Mouse (Mus musculus): ENCODE results near the gene Suds3. TPM values are rescaled to one million over a fixed set of nuclear protein-coding genes. Genes with fewer than 3 reads are reported as not detected.
A peak's percentile ranks its signal among the peaks of the same experiment; 100 is the strongest.

Gene Suds3
- total and polyA plus RNA-seq, 3 experiments, result 67.8 to 102 TPM; not detected in 1

DNA sequence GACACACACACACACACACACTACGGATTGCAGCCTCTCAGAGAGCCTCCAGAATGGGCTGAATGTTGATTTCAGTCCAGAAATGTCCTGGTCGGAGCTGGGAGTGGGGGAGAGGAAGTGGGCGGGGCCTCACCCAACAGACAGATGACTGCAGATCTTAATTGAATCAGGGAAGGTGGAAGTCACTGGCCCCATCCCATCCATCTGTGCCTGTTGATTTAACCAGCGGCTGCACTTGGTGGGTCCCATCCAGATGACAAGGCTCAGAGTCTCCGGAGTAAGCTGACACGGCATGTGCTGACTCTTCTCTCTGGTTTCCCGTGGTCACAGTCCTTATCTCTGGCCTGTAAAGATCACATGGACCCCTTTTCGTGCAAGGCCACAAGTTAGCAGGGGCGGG lies 20.0 kb upstream of the Suds3 start (continued):
- TF ChIP-seq GABPA (IDR thresholded peaks at IDR 0.05; ENCODE audit: low read depth, low read length) (no peak), ZNF384 (IDR thresholded peaks at IDR 0.05; ENCODE audit: low read depth, low read length) (no peak), RAD21 (IDR thresholded peaks at IDR 0.05; ENCODE audit: low read depth, low read length) (no peak), MYB (IDR thresholded peaks at IDR 0.05; ENCODE audit: low read depth, low read length) (no peak), GATA1 (IDR thresholded peaks at IDR 0.05; ENCODE audit: low read depth, low read length) (peak; percentile 58), CHD2 (IDR thresholded peaks at IDR 0.05; ENCODE audit: low read length) (no peak), ELF1 (IDR thresholded peaks at IDR 0.05; ENCODE audit: low read depth, low read length) (peak; percentile 30; the same call in 1 of the 2 replicates)

DNA sequence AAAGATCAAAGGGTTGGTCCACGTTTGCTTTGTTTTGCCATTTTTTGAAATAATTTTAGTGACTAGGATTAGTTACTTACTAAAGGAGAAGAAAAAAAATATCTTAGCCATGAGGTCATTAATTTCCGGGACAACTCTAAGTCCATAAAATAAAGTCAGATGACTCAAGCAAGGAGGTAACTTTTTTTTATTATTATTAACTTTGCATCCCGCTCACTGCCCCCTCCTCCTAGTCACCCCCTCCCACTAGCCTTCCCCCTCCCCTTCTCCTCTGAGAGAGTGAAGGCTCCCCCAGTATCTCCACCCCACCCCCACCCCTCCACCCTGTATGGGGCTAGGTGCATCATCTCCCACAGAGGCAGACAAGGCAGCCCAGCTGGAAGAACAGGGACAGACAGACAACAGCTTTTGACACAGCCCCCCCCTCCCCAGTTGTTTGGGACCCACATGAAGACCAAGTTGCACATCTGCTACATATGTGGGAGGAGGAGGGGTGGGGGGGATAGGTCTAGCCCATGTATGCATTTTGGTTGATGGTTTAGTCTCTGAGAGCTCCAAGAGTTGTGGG lies 19.1 kb upstream of the Suds3 start:
- no peaks in the 10 kb centered on the region for H3K27me3 ChIP-seq (ENCODE audit: control insufficient read depth in 1 of 2, insufficient read depth in 2 of 2, low read length in 2 of 2)
- H3K9me3 ChIP-seq (replicated peaks; ENCODE audit: insufficient read depth, low read length), result no peaks in the 10 kb centered on the region
- TF ChIP-seq ZNF384 (IDR thresholded peaks at IDR 0.05; ENCODE audit: low read depth, low read length), result 0 out of 2 replicates have a peak, but pooled peaks have one; percentile 15
- no peak for TF ChIP-seq ZMIZ1 (IDR thresholded peaks at IDR 0.05; ENCODE audit: low read depth, low read length)
- TF ChIP-seq GABPA (IDR thresholded peaks at IDR 0.05; ENCODE audit: low read depth, low read length), result no peak
- TF ChIP-seq CHD1 (IDR thresholded peaks at IDR 0.05; ENCODE audit: low read depth, low read length), result 0 out of 2 replicates have a peak, but pooled peaks have one; percentile 1
- no peak for TF ChIP-seq MYB (IDR thresholded peaks at IDR 0.05; ENCODE audit: low read depth, low read length)
- no peak for DNase-seq (ENCODE audit: low read depth, low spot score)
- peaks cover 0 to 32% of the 10 kb centered on the region in 2 experiments; a peak in 2 of 4 replicates for H3K36me3 ChIP-seq (ENCODE audit: control insufficient read depth in 1 of 2, insufficient read depth in 2 of 2, low read length in 2 of 2)
- H3K4me3 ChIP-seq (ENCODE audit: control insufficient read depth in 1 of 2, insufficient read depth in 1 of 2, low read depth in 2 of 2, low read length in 2 of 2), result peak overlapping the region; percentile 76 to 91
- H3K79me2 ChIP-seq (ENCODE audit: control insufficient read depth, insufficient read depth, low read length, poor library complexity), result peaks cover 50% of the 10 kb centered on the region
- H3K4me1 ChIP-seq (ENCODE audit: control insufficient read depth in 1 of 2, insufficient read depth in 2 of 2, low read length in 2 of 2), result peaks cover 13 to 38% of the 10 kb centered on the region in 2 experiments
- peak overlapping the region; percentile 96 for H3K9ac ChIP-seq (ENCODE audit: control insufficient read depth, low read depth, low read length, poor library complexity, severe bottlenecking)
- peak overlapping the region; percentile 100 for H3K27ac ChIP-seq (ENCODE audit: control insufficient read depth, low read depth, low read length)

DNA sequence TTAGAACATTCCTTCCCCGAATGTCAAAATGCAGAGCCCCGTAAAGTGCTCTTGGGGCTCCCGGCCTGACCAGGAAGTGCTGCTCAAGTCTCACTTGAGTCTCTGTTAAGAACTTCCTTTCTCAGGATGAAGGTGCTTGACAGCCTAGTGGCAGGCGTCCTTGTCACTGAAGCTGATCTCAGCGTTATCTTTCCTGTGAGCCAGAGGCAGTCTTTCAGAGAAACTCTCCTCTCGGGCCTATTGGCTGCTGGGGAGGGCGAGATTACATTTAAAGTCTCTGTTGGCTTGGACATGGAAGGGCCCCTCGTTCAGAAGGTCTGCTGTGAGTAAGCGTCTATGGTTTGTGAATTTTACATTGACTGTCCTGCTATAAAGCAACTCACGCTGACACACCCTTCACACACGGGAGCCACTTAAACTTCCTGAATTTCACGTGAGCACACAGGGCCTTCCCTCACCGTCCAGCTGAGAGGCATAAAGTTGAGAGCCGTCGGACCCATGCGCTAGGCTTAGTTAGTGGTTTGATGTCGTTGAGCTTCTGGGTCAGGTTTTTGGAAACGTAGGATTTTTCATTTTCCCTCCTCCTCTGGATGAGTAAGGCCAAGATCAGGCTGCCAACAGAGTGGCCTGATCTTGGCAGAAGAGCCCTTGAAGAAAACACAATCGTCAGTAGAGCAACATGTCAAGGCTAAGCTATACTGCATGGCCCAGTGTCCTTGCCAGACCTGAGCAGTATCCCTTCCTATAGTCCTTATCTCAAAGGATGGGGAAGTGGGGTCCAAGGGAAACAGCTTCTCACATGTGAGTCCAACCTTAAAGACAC lies 18.4 kb upstream of the Suds3 start:
- Histone ChIP-seq H3K9me3 (replicated peaks; ENCODE audit: insufficient read depth, low read length) (no peaks in the 10 kb centered on the region), H3K27ac (ENCODE audit: control insufficient read depth, low read depth, low read length) (peak overlapping the region; percentile 100), H3K79me2 (ENCODE audit: control insufficient read depth, insufficient read depth, low read length, poor library complexity) (peaks cover 44% of the 10 kb centered on the region), H3K36me3 (ENCODE audit: control insufficient read depth in 1 of 2, insufficient read depth in 2 of 2, low read length in 2 of 2) (peaks cover 0 to 27% of the 10 kb centered on the region in 2 experiments; a peak in 2 of 4 replicates), H3K9ac (ENCODE audit: control insufficient read depth, low read depth, low read length, poor library complexity, severe bottlenecking) (peak overlapping the region; percentile 96), H3K27me3 (ENCODE audit: control insufficient read depth in 1 of 2, insufficient read depth in 2 of 2, low read length in 2 of 2) (no peaks in the 10 kb centered on the region), H3K4me1 (ENCODE audit: control insufficient read depth in 1 of 2, insufficient read depth in 2 of 2, low read length in 2 of 2) (peaks cover 12 to 35% of the 10 kb centered on the region in 2 experiments), H3K4me3 (ENCODE audit: control insufficient read depth in 1 of 2, insufficient read depth in 1 of 2, low read depth in 2 of 2, low read length in 2 of 2) (peak overlapping the region; percentile 76 to 91)
- DNase-seq (ENCODE audit: low read depth, low spot score), result peak; percentile 91
- no peak; the same call in 1 of the 2 replicates for TF ChIP-seq POLR2AphosphoS2 (IDR thresholded peaks at IDR 0.05; ENCODE audit: low read length)
- TF ChIP-seq POLR2A (IDR thresholded peaks at IDR 0.05; ENCODE audit: control insufficient read depth in 1 of 2, insufficient read depth in 1 of 2, low read depth in 1 of 2, low read length in 2 of 2, poor library complexity in 1 of 2), result peak; percentile 15 to 76; a peak in 2 of 4 replicates
- TF ChIP-seq RAD21 (IDR thresholded peaks at IDR 0.05; ENCODE audit: low read depth, low read length), result no peak
- 0 out of 2 replicates have a peak, but pooled peaks have one; percentile 29 for TF ChIP-seq CHD1 (IDR thresholded peaks at IDR 0.05; ENCODE audit: low read depth, low read length)
- TF ChIP-seq MEF2A (IDR thresholded peaks at IDR 0.05; ENCODE audit: extremely low read depth, insufficient replicate concordance, low read depth, low read length, poor library complexity, severe bottlenecking), result no peak
- TF ChIP-seq ZKSCAN1 (IDR thresholded peaks at IDR 0.05; ENCODE audit: low read depth, low read length), result no peak
- TF ChIP-seq ZNF384 (IDR thresholded peaks at IDR 0.05; ENCODE audit: low read depth, low read length), result no peak
- TF ChIP-seq MYC (IDR thresholded peaks at IDR 0.05; ENCODE audit: low read depth, low read length), result 0 out of 2 replicates have a peak, but pooled peaks have one; percentile 13
- no peak for TF ChIP-seq NRF1 (IDR thresholded peaks at IDR 0.05; ENCODE audit: insufficient read depth, low read depth, low read length, poor library complexity, severe bottlenecking)
- TF ChIP-seq MXI1 (IDR thresholded peaks at IDR 0.05; ENCODE audit: low read depth, low read length), result peak; percentile 79
- TF ChIP-seq RCOR1 (IDR thresholded peaks at IDR 0.05; ENCODE audit: low read depth, low read length), result peak; percentile 40
- TF ChIP-seq TBP (IDR thresholded peaks at IDR 0.05; ENCODE audit: low read depth, low read length), result peak; percentile 86
- peak; percentile 74 for TF ChIP-seq TCF12 (IDR thresholded peaks at IDR 0.05; ENCODE audit: low read depth, low read length)
- TF ChIP-seq MAFK (IDR thresholded peaks at IDR 0.05; ENCODE audit: borderline replicate concordance, low read depth, low read length), result 0 out of 2 replicates have a peak, but pooled peaks have one; percentile 26
- TF ChIP-seq CTCF (IDR thresholded peaks at IDR 0.05 in 2 of 3, conservative IDR thresholded peaks at IDR 0.05 in 1 of 3; ENCODE audit: control insufficient read depth in 1 of 3, insufficient read depth in 1 of 3, low read depth in 2 of 3, low read length in 3 of 3, poor library complexity in 1 of 3, severe bottlenecking in 1 of 3), result no peak
- no peak for TF ChIP-seq E2F4 (IDR thresholded peaks at IDR 0.05; ENCODE audit: borderline replicate concordance, low read depth, low read length)
- no peak for TF ChIP-seq UBTF (IDR thresholded peaks at IDR 0.05; ENCODE audit: borderline replicate concordance, insufficient read depth, low read depth, low read length)
- peak; percentile 52 to 64 for TF ChIP-seq EP300 (IDR thresholded peaks at IDR 0.05; ENCODE audit: low read depth in 1 of 2, low read length in 2 of 2)
- TF ChIP-seq GATA1 (IDR thresholded peaks at IDR 0.05; ENCODE audit: low read depth, low read length), result peak; percentile 95
- no peak for TF ChIP-seq SMC3 (IDR thresholded peaks at IDR 0.05; ENCODE audit: low read depth, low read length)

All from MEL (cell line).